Mouse (Mus musculus): ENCODE data around the gene Gabrr3.

DNA sequence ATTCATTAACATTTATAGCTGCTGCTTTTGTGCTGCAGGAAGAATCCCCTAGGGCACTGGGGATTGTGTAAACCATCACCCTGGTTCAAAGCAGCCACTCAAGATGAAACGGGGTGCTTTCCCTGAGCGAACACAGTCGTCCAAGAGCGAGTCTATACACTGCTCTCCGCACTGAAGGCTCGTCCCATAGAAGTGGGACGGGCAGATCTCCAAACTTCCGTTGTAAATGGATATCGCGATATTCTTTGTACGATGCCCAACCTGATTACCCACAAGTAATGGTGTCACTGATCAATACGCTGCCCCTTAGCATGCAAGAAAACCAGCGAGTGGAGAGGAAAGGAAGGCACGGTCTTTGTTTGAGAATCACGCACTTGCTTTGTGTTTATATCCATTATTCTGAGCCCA lies 2.2 kb downstream of the Gabrr3 start:
- TF ChIP-seq EP300 (IDR thresholded peaks at IDR 0.05) (no peak), CTCF (IDR thresholded peaks at IDR 0.05) (no peak)

Measured in lung, postnatal 0 days (tissue).